Mouse (Mus musculus) kidney, adult 11 months (tissue): ENCODE measurements around the gene Blnk.
A peak's percentile ranks its signal among the peaks of the same experiment; 100 is the strongest.

Source experiments
- DNase-seq: peaks from one replicate; pipeline ENCODE4 v3.0.0; 2022

Blnk gene

DNA sequence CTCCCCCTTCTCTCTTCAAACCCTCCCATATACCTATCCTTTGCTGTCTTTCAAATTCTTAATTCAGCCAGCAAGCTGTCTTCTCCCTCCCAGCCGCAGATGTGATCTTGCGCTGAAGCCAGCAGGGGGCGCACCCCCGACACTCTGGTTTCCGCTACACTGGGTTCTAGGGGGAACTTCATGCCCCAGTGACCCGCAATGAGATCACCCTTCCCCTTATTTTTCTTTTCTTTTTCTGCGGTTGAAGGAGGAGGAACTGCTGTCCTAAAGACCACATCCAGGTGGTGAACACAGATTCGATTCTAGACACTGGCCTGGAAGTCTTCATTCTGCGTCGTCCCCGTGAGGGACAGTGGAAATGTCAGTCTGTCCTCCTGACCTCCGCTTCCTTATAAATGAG is 31.3 kb downstream of the Blnk start:
- no peak for DNase-seq

DNA sequence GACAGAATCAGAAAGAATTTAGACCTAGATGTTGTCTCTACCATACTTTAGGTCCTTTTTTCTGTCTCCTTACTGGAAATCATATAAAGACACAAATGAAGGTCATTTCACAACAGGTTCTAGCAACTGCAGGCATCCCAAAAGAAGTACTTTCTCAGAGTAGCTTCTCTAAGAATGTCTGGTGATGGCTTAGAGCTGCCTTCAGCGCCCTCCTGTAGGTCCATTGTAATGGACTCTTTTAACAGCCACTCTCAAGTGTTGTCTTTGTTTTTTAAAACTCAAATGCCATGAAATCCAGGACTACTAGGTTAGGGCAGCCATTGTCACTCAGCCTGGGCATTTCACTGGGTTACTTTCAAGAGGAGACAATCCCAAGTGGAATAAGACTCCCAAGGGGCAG is 35.4 kb downstream of the Blnk start:
- no peak for DNase-seq

- no peak for DNase-seq
Measured at GRCm38 (mm10) chr19:40946937-40947577, 47.3 kb downstream of the Blnk start.

GRCm38 (mm10) chr19:40943552-40943951 is 50.8 kb downstream of the Blnk start:
- no peak for DNase-seq

DNA sequence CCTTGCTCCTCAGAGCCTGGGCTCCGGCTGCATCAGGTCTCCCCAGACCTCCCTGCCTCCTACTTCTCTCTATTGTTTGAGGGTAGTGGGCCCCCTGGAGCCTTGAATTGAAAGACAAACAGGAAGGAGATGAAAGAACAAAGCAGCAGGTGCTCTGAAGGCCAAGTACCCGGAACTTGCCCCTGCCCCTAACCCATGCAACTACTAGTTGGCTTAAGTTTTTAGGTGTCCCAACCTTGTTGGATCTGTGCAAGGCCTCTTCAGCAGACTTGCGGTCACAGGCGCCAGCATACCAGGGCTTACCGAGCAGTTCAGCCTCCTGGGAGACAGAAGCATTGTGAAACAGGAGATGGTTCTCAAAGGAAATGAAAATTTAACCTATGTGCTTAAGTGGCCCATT is 58.3 kb downstream of the Blnk start:
- DNase-seq: no peak

GRCm38 (mm10) chr19:40935376-40935775 is 59.0 kb downstream of the Blnk start:
- no peak for DNase-seq

DNA sequence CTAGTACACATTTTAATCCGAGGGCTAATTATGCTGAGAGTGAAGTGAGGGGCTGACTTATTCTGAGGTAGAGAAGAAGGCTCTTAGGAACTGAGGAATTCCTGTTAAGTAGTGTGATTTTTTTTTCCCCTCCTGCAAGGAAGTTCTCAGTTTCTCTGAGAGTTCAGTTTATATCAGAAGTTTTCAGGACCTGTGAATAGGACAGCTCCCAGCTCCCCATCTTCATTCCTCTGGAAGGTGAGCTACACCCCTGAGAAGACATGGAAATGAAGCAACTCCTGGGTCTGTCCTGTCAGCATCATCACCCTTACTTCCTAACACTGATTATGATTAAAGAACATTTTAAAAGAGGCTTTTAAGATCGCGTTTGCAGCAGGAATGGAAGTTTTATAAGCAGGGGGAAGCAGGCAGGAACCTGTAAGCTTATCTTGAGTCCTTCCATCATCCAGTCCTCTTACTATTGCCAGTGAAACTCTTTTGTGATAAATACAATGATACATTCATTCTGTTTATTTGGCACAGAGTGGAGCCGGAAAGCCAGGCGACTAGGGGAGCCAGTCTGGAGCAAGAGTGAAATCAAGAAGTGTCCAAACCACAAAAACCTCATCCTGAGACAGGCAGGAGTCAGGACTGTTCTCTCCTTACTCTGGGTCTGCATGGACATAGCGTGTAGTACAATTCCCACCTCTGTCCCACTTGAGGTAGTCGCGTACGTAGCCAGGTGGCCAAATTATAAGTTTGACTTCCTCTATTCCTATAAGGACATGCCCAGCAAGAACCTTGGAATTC is 62.6 kb downstream of the Blnk start:
- no peak for DNase-seq

DNA sequence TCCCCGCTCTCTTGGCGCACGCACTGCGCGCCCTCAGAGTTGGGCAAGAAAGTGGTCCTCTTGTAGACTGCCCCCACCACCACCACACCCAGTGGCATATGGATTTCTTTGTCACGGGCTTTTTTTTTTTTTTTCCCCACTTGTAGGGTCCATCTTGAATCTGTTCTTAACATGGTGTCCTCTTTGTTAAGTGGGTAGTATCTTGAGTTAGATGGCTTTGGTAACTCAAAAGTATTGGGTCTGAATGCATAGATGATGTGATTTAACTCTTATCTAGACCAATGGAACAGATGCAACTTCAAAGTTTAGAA is 99.0 kb downstream of the Blnk start:
- DNase-seq: no peak

DNA sequence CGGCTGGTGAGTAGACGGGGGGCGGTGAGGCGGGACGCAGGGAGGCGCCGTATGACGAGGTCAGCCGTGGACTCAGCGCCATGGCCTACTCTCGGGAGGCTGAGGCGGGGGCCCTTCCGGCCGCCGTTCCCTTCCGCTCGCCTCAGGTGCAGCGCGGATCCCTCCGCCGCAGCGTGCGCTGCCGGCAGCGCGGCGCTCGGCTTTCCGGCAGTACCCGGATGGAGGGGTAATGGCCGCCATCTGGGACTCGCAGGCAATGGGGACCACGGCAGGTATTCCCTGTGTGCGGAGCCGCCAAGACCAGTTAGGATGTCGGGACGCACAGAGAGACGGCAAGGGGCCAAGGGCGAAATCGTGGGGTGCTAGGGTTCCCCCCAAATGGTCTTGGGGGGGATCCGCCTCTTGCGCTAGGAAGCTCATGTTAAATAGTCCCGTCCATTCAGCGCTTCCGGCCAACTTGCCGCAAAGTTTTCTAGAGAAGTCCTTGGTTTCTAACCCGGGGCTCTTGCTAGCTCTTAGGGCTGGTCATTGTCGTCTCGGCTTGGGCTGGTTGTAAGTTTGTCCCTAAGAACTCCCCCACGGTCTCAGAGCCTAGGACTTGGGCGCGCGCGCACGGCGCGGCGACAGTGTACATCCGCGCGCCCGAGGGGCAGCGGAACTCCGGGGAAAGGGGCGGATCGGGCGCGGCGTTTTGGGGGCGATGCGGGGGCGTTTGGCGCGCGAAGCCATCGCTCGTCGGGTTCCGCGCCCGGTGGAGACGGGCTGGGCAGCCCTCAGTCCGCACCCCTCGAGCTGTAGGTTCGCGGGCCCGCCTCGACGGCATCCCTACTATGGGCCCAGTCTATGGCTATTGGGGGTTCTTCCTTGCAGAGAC is 99.6 kb downstream of the Blnk start, which contains the start of gene Zfp518a:
Gene Zfp518a (plus strand): TSS at position 187 of the 874 bp plus-strand sequence.
- peak; percentile 82 for DNase-seq

GRCm38 (mm10) chr19:40894071-40894506 is 100.2 kb downstream of the Blnk start:
- no peak for DNase-seq

GRCm38 (mm10) chr19:40888887-40889286 is 105.4 kb downstream of the Blnk start:
- no peak for DNase-seq

GRCm38 (mm10) chr19:40881700-40882099 is 112.6 kb downstream of the Blnk start:
- no peak for DNase-seq
